Mouse (Mus musculus) heart, embryonic 14.5 days (tissue): ENCODE measurements at regions not wholly inside any gene's neighbourhood (a gene's known extent, or its start where the extent isn't known, plus 50 kb on each side); places are given as distances from the start of the nearest gene placed in this dataset.
"Not testable (repeated sequence)": the region's sequence is repeated elsewhere in the genome, so short reads cannot be mapped to it uniquely, and the experiment has no call there.

Experiments used
- ATAC-seq: fragments of 200-750 bp; cut with Nextera tagmentation; 2 replicates; pipeline ENCODE4 v1.8.0; 2017; ENCODE audit warnings: low read depth, moderate TSS enrichment; ENCODE audit not compliant: insufficient number of reproducible peaks, insufficient read depth, low FRiP score
- H3K27ac ChIP-seq, 2 experiments: fragments of 200-500 bp in 1 of 2; fragments of 300-500 bp in 1 of 2; sonication (generic) in 1 of 2; replicated peaks in 1 of 2; 2 replicates each; pipeline ENCODE4 v1.5.1; 2012 to 2014; ENCODE audit warnings: low read depth in 2 of 2, low read length in 2 of 2, control low read depth in 1 of 2, mild to moderate bottlenecking in 1 of 2, mixed read lengths in 1 of 2; ENCODE audit not compliant: control insufficient read depth in 1 of 2, insufficient read depth in 1 of 2
- H3K27me3 ChIP-seq: fragments of 300-500 bp; sonication (generic); 2 replicates; pipeline ENCODE4 v1.6.1; 2014; ENCODE audit warnings: mild to moderate bottlenecking, low read length, control low read depth; ENCODE audit not compliant: control insufficient read depth, insufficient read depth
- H3K36me3 ChIP-seq: fragments of 300-500 bp; sonication (generic); 2 replicates; pipeline ENCODE4 v1.6.1; 2014; ENCODE audit warnings: mild to moderate bottlenecking, control low read depth, low read length, mixed read lengths; ENCODE audit not compliant: control insufficient read depth, insufficient read depth
- H3K4me1 ChIP-seq, 2 experiments: fragments of 200-500 bp in 1 of 2; fragments of 300-500 bp in 1 of 2; sonication (generic) in 1 of 2; 2 replicates each; pipeline ENCODE4 v1.6.1; 2012 to 2014; ENCODE audit warnings: low read length in 2 of 2, control low read depth in 1 of 2, mixed read lengths in 1 of 2; ENCODE audit not compliant: control insufficient read depth in 2 of 2, insufficient read depth in 2 of 2
- H3K4me2 ChIP-seq: fragments of 300-500 bp; sonication (generic); 2 replicates; pipeline ENCODE4 v1.6.1; 2014; ENCODE audit warnings: mild to moderate bottlenecking, low read length
- H3K4me3 ChIP-seq, 2 experiments: fragments of 200-500 bp in 1 of 2; fragments of 300-500 bp in 1 of 2; sonication (generic) in 1 of 2; 2 replicates each; pipeline ENCODE4 v1.5.1; 2012 to 2014; ENCODE audit warnings: low read length in 2 of 2, mild to moderate bottlenecking in 2 of 2, control low read depth in 1 of 2, low read depth in 1 of 2, moderate library complexity in 1 of 2; ENCODE audit not compliant: control insufficient read depth in 1 of 2, insufficient read depth in 1 of 2
- H3K9ac ChIP-seq: fragments of 300-500 bp; sonication (generic); 2 replicates; pipeline ENCODE4 v1.6.1; 2014; ENCODE audit warnings: mild to moderate bottlenecking, low read length
- H3K9me3 ChIP-seq: fragments of 300-500 bp; sonication (generic); 2 replicates; pipeline ENCODE4 v1.6.1; 2016; ENCODE audit warnings: low read length, control low read depth; ENCODE audit not compliant: control insufficient read depth
- WGBS: fragments of 180-500 bp; shearing (Covaris S2); extraction: QIAGEN DNeasy Blood & Tissue Kit; methylation state at CpG from one replicate; pipeline ENCODE4 v1.1.7; 2014; 5-methylcytosine and 5-hydroxymethylcytosine counted together

DNA sequence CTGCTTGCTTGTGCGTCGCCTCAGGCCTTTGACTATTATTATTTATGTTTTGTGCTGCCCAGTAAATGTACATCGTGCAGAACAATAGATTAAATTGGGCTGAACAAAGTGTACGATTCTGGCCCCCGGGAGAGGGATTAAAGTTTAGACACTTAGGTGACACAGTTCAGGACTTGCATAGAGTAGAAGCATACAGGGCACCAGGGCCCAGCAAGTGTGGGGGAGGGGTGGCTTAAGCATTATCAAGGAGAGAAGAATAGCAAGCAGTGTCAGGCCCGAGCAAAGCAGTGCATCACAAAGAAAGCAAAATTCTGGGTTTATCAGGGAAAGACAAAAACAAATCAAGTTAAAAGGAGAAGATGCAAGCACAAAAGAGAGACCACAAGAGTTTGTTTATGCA is 133.3 kb upstream of the Myt1l start:
- H3K27ac ChIP-seq = no peak overlapping the region
- no peak overlapping the region for H3K9ac ChIP-seq
- no peaks in the 10 kb centered on the region for H3K9me3 ChIP-seq
- H3K4me1 ChIP-seq = peaks cover 0 to 4% of the 10 kb centered on the region in 2 experiments; a peak in 3 of 4 replicates
- WGBS = 59% methylated on average over 6 of the region's 6 CpGs
- H3K4me3 ChIP-seq = no peak overlapping the region
- H3K27me3 ChIP-seq = no peaks in the 10 kb centered on the region
- H3K36me3 ChIP-seq = no peaks in the 10 kb centered on the region
- ATAC-seq = no peak
- H3K4me2 ChIP-seq = no peak overlapping the region

DNA sequence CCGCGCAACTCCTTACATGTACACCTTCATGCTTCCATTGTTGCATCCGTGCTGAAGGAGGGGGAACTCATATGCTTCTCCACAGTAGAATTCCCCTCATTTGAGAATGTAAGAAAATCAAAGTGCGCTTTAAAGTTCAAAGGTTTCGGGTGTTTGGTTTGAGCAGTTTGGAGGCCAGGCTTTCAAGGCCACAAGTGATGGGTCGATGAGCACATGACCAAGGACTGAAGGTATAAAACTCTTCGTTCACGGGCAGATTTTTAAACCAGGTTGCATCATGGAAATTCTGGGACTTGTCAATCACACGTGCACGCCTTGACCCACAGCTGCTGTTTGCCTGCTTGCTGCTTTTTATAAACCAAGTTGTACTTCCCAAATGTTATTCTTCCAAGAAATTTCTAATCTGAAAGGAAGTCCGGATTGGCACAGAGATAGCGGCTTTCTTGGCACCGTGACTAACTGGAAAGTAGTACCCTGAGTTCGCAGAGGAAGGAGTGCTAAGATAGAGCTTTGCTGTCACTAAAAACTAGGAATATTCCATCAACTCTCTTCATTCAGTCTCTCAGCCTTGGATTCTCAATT is 132.7 kb upstream of the Myt1l start:
- H3K4me1 ChIP-seq = peaks cover 0 to 4% of the 10 kb centered on the region in 2 experiments; a peak in 3 of 4 replicates
- H3K27me3 ChIP-seq = no peaks in the 10 kb centered on the region
- no peak overlapping the region for H3K4me2 ChIP-seq
- no peaks in the 10 kb centered on the region for H3K36me3 ChIP-seq
- 63% methylated on average over 14 of the region's 14 CpGs for WGBS
- no peak overlapping the region for H3K4me3 ChIP-seq
- no peaks in the 10 kb centered on the region for H3K9me3 ChIP-seq
- ATAC-seq = no peak
- H3K27ac ChIP-seq = no peak overlapping the region
- no peak overlapping the region for H3K9ac ChIP-seq

DNA sequence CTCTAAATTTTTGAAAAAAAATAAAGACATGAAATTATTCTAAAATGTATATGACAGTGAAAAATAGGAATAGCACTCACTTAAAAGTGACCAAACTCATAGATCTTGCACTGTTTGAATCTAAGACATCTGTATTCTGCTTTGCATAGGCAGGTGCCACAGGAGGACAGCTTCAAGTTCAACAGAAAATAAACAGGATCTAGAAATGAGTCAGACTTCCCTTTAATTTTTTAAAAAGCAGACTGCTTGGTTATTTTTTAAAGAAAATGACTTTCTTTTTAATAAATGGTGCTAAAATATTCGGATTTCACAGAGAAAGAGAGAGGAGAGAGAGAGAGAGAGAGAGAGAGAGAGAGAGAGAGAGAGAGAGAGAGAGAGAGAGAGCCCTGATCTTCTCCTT is 123.8 kb upstream of the Myt1l start:
- no peak overlapping the region for H3K9ac ChIP-seq
- H3K27me3 ChIP-seq = no peaks in the 10 kb centered on the region
- no peak overlapping the region for H3K4me2 ChIP-seq
- H3K4me3 ChIP-seq = no peak overlapping the region
- no peak for ATAC-seq
- H3K4me1 ChIP-seq = no peaks in the 10 kb centered on the region
- WGBS = 18% methylated on average over 1 of the region's 1 CpGs
- H3K9me3 ChIP-seq = no peaks in the 10 kb centered on the region
- H3K36me3 ChIP-seq = no peaks in the 10 kb centered on the region
- no peak overlapping the region for H3K27ac ChIP-seq

DNA sequence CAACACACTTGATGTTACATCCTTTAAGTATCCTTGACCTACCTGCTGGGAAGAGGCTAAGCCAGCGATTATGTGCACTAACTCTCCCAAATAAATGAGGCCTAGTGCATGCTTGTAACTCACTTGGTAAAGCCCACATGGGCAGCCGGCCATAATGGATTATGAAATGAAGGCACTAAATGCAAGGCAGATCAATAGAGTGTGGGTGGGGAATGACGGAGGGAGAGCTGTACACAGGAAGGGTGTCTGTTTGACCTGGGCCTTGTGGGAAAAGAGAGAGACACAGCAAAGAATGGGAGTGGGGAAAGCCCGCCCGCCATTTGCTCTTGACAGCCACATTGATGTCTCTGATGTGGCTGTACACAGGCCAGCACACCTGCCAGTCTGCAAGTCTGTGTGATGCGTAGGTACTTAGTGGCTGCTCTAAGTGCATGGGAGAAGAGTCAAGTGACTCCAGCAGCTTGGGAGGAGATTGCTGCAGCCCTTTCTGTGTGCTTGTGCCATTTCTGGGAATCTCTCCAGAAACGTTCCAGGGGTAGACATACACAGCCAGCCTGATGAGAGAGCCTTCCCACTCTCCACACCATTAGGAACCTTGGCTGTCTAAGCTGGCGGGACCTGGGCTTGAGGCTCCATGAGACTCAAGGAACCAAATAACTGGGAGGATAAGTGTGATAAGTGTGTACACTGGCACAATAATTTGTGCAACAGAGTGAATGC is 118.7 kb upstream of the Myt1l start:
- H3K9me3 ChIP-seq = no peaks in the 10 kb centered on the region
- no peak overlapping the region for H3K4me2 ChIP-seq
- H3K4me3 ChIP-seq = no peak overlapping the region
- no peaks in the 10 kb centered on the region for H3K36me3 ChIP-seq
- H3K27ac ChIP-seq = no peak overlapping the region
- H3K27me3 ChIP-seq = no peaks in the 10 kb centered on the region
- H3K9ac ChIP-seq = no peak overlapping the region
- 80% methylated on average over 8 of the region's 8 CpGs for WGBS
- H3K4me1 ChIP-seq = 0 out of 4 replicates have a peak, but pooled peaks cover 0 to 2% of the 10 kb centered on the region in 2 experiments
- no peak for ATAC-seq

DNA sequence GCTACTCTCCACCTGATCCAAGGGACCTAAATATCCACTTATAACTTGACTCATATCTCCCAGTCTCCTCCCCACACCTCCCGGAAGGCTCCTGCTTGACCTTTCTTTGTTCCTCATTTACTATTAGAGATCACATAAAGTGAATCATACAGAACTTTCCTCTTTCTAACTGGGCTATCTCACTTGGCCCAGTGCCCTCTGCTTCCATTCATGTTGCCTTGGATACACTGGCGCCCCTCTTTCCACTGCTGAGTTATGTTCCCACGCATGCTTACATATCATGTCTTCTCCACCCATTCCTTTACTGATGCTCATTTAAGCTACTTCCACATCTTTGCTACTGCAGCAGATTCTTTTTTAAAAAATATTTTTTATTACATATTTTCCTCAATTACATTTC is 94.2 kb upstream of the Myt1l start:
- H3K4me1 ChIP-seq = no peaks in the 10 kb centered on the region
- H3K9ac ChIP-seq = no peak overlapping the region
- no peak overlapping the region for H3K4me2 ChIP-seq
- no peaks in the 10 kb centered on the region for H3K9me3 ChIP-seq
- WGBS = 78% methylated on average over 3 of the region's 3 CpGs
- no peak overlapping the region for H3K4me3 ChIP-seq
- no peak overlapping the region for H3K27ac ChIP-seq
- no peaks in the 10 kb centered on the region for H3K27me3 ChIP-seq
- H3K36me3 ChIP-seq = no peaks in the 10 kb centered on the region
- ATAC-seq = no peak

DNA sequence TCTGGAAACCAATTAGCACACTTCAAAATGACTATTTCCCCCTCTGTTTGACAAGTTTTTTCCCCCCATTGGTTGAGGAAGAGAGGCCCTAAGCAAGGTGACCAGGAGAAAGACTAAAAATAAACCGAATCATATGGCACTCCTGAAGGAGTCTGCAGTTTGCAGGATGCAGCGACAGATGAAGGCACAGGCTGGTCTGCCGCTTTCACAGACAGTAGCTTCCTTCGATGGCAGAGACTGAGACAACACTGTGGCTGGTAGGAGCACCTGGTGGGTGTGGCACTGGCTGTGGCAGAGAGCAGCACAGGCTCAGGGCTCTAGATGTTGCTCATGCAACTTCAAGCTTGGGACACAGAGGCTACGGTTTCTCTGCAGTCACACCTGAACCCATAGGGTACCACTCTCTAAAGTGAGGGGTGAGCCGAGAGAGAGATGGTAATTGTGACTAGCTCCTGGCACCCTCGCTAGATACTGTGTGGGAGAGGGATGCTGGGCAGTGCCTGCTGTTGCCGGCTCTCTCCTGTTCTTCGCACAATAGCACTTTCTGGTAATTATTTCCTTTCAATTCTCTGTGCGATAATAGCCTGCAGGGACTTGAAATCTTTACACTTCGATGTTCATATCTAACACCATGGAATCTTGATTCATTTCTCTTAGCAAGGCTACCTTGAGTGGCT is 88.7 kb upstream of the Myt1l start:
- Histone ChIP-seq H3K4me3 (no peak overlapping the region), H3K27me3 (no peaks in the 10 kb centered on the region), H3K27ac (no peak overlapping the region), H3K36me3 (no peaks in the 10 kb centered on the region), H3K4me2 (no peak overlapping the region), H3K4me1 (no peaks in the 10 kb centered on the region), H3K9ac (no peak overlapping the region), H3K9me3 (no peaks in the 10 kb centered on the region)
- WGBS = 72% methylated on average over 11 of the region's 11 CpGs
- ATAC-seq = no peak

DNA sequence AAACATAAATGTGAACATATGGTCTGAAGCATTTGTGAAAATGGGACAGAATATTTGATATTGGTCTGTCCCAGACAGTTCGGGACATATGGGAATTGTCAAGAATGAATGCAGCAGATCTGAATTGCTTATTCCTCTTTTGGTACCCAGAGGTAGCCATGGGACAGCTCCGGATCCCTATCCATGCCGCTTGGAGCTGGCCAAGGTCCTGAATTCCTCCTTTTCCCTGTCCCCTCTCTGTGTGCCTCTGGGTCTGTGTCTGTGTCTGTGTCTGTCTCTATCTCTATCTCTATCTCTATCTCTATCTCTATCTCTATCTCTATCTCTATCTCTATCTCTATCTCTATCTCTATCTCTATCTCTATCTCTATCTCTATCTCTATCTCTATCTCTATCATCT is 63.0 kb upstream of the Myt1l start:
- H3K4me1 ChIP-seq, H3K4me3 ChIP-seq, ATAC-seq, H3K4me2 ChIP-seq, H3K36me3 ChIP-seq, H3K9ac ChIP-seq, H3K27me3 ChIP-seq, H3K9me3 ChIP-seq, H3K27ac ChIP-seq: not testable (repeated sequence)
- WGBS = 17% methylated on average over 3 of the region's 3 CpGs
